Mouse (Mus musculus): ENCODE data around the gene Ccdc34. TPM values are rescaled to one million over a fixed set of nuclear protein-coding genes. Genes with fewer than 3 reads are reported as not detected.
"Not testable (repeated sequence)": the region's sequence is repeated elsewhere in the genome, so short reads cannot be mapped to it uniquely, and the experiment has no call there.

Gene Ccdc34
- total RNA-seq, 2 experiments from 2014 or later: 2.5 to 3.2 TPM

DNA sequence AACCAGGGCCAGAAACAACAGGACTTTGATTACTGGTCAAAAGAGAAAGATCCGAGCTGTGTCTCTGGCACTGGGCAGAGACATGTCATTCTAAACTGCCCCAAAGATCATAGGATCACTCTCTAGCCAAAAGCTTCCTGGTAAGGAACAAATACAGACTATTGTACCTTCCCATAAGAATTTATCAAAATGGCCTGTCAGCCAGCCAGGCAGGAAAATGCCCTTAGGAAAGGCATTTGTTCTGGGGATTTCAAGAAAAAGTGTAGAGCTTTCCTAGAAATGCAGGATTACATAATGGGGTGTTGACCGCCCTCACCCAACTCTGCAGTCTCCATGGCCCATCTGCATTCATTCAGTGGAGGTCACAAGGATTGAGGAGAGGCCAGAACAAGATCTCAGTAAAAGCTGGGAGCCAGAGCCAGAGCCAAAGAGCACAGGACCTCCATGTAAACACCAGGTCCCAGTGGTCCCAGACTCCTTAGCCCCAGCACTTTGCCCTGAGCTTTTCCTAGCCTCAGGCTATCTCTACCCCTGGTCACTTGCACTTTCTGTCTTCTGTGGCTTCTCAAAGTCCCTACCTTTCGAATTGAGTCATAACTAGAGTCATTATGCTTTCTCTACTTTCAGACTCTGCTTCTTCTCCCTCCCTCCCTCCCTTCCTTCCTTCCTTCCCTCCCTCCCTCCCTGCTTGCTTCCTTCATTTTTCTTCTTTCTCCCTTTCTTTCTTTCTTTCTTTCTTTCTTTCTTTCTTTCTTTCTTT is 115.9 kb downstream of the Ccdc34 start:
- TF ChIP-seq CTCF (IDR thresholded peaks at IDR 0.05): no peak
- DNase-seq: peak; percentile 19

DNA sequence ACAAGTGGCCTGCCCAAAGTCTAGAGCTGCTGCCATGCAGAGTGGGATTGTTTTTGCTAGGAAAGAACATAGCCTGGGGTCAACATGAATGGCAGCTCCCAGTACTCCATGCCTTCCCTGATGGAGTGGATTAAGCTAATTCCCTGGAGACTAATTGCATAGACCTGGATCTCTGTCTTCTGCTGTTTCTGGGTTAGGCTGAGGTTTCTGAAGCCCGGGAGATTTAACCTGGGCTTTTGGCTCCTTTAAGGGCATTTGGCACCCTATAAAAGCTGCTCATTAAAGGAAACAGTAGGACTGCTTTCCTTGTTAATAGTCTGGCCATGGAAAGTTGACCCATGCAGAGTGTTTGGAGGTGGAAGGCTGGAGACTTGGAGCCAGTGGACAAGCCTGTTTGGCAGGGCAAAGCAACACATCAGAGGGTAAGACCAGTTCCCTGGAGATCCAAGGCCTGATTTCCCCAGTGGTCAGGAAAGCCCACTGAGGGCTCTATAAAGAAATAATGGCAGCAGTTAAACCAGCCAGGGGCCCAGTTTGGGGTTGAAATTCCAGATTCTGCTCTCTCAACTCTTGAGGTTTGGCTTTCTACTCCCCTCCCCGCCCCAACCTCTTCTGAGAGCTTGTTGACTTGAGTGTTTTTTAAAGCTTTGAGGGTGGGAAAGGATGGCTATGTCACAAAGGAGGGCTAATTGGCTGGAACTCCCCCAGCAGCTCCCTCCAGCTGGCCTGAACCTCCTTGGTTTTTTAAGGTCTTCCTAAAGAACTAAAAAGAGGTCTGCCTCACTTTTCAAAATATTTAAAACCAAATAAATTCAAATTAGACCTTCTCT is 117.4 kb downstream of the Ccdc34 start:
- no peak overlapping the region for H3K27ac ChIP-seq
- intact Hi-C loops (cut with DNase I): no loop called here
- no peak overlapping the region for H3K4me3 ChIP-seq
- no peak for TF ChIP-seq CTCF (IDR thresholded peaks at IDR 0.05)
- no peak for DNase-seq

More for the DNA sequence above, 115.9 kb downstream of the Ccdc34 start:
- intact Hi-C loops (cut with DNase I): no loop called here
- no peak overlapping the region for H3K27ac ChIP-seq
- H3K4me3 ChIP-seq: no peak overlapping the region

DNA sequence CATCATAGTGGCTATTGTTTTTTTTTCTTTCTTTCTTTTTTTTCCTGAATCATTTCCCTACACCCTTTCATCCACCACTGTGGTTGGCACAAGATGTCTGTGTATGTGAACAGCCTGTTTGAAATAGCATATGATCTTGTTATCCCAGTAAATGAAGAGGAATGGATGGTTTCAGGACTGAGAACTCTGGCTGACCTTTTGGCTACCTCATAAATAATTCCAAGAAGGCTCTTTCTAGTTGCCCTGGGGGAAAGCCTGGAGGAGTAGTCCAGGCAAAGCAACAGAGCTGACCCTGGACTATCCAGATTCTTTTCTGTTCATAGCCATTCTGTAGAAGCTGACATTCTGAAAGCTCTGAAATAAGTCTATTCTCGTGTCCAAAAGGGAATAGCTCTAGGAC is 119.7 kb downstream of the Ccdc34 start:
- intact Hi-C loops (cut with DNase I): no loop called here
- TF ChIP-seq CTCF (IDR thresholded peaks at IDR 0.05): no peak

DNA sequence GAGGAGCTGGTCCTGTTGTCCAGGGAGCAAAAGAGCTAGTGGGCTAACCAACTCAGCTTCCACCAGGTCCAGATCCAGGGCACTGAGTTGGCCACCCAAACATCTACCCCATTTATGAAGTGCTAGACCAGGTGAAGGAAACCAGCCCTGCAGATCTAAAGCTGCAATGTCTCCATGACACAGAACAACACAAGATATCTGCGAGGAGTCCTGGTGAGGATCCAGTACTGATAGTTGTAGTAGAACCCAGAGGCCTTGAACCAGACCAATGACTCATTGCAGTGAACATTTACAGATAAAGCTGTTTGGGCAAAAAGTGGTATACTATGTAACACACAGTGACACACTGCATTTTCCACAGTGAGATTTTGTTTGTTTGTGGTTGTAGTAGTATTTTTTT is 120.5 kb downstream of the Ccdc34 start:
- Histone ChIP-seq H3K4me3 (no peak overlapping the region), H3K27ac (no peak overlapping the region)
- intact Hi-C loops (cut with DNase I): no loop called here
- DNase-seq: no peak
- TF ChIP-seq CTCF (IDR thresholded peaks at IDR 0.05): no peak

More for the DNA sequence above, 119.7 kb downstream of the Ccdc34 start:
- no peak overlapping the region for H3K27ac ChIP-seq
- DNase-seq: no peak
- H3K4me3 ChIP-seq: no peak overlapping the region

DNA sequence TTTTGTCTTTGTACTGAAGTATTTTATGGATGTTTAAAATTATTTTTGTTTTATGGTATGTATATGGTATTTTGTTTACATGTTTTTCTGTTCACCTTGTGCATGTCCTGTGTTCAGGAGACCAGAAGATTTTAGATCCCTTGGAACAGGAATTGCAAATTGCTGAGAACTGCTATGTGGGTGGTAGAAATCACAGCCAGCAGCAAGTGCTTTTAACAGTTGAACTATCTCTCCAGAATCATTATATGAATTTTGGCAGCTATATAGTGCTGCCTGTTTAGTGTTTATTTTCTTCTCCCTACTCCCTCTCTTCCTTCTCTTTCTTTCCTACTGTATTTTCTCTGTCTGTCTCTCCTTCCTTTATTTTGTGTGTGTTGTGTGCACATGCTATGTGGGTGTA is 130.4 kb downstream of the Ccdc34 start:
- DNase-seq; H3K4me3 ChIP-seq; intact Hi-C loops (cut with DNase I); H3K27ac ChIP-seq: not testable (repeated sequence)

GRCm38 (mm10) chr2:110149246-110149645 is 131.6 kb downstream of the Ccdc34 start:
- intact Hi-C loops (cut with DNase I): no loop called here
- H3K4me3 ChIP-seq: no peak overlapping the region
- no peak for TF ChIP-seq CTCF (IDR thresholded peaks at IDR 0.05)
- no peak overlapping the region for H3K27ac ChIP-seq
- DNase-seq: no peak

DNA sequence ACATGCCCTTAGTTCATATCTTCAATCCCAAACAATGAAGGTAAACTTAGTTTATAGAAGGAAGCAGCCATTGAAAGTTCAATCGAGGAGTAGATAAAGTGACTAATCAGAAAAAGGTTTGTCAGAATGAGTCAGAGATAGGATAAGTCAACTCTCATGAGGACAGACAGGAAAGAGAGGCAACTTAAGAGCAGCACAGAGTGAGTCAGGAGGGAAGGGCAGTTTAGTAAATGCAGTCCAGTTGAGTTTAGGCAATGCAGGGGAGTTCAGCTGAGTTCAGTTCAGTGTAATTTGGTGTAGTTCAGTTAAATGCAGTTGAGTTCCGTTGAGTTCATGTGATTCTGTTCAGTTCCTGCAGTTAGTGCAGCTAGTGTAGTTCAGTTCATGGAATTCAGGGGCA is 138.7 kb downstream of the Ccdc34 start:
- intact Hi-C loops (cut with DNase I): no loop called here
- no peak for TF ChIP-seq CTCF (IDR thresholded peaks at IDR 0.05)
- H3K27ac ChIP-seq: no peak overlapping the region
- DNase-seq: no peak
- no peak overlapping the region for H3K4me3 ChIP-seq

GRCm38 (mm10) chr2:110165003-110165402 is 147.4 kb downstream of the Ccdc34 start:
- no peak for TF ChIP-seq CTCF (IDR thresholded peaks at IDR 0.05)
- no peak for DNase-seq
- Histone ChIP-seq H3K4me3 (no peak overlapping the region), H3K27ac (no peak overlapping the region)
- intact Hi-C loops (cut with DNase I): no loop called here

- intact Hi-C loops (cut with DNase I): no loop called here
- DNase-seq: no peak
- TF ChIP-seq CTCF (IDR thresholded peaks at IDR 0.05): no peak
- Histone ChIP-seq H3K27ac (no peak overlapping the region), H3K4me3 (no peak overlapping the region)
Measured at GRCm38 (mm10) chr2:110167694-110168093, 150.1 kb downstream of the Ccdc34 start.

DNA sequence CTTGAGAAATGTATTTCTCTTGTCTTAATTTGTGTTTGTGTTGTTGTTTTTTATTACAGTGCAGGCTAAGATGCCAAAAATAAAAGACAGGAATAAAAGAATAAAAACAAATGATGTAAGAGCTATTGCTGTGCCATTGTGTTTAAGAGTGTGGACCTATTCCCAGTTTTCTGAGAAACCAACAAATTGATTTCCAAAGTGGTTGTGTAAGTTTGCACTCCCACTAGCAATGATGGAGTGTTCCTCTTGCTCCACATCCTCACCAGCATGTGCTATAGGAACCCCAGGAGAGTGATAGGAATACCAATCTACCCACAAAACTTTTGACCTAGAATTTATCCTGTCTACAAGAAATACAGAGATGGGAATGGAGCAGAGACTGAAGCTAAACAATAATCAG is 150.7 kb downstream of the Ccdc34 start:
- DNase-seq: no peak
- Histone ChIP-seq H3K4me3 (no peak overlapping the region), H3K27ac (no peak overlapping the region)
- no peak for TF ChIP-seq CTCF (IDR thresholded peaks at IDR 0.05)
- intact Hi-C loops (cut with DNase I): no loop called here

- DNase-seq: peak; percentile 58
- TF ChIP-seq CTCF (IDR thresholded peaks at IDR 0.05): no peak
- no peak overlapping the region for H3K27ac ChIP-seq
- H3K4me3 ChIP-seq: no peak overlapping the region
- intact Hi-C loops (cut with DNase I): no loop called here
Measured at GRCm38 (mm10) chr2:110172456-110172855, 154.8 kb downstream of the Ccdc34 start.

GRCm38 (mm10) chr2:110173818-110174247 is 156.2 kb downstream of the Ccdc34 start:
- intact Hi-C loops (cut with DNase I): no loop called here
- H3K27ac ChIP-seq: no peak overlapping the region
- no peak for DNase-seq
- H3K4me3 ChIP-seq: no peak overlapping the region
- TF ChIP-seq CTCF (IDR thresholded peaks at IDR 0.05): no peak

GRCm38 (mm10) chr2:110176761-110177400 is 159.3 kb downstream of the Ccdc34 start:
- no peak for DNase-seq
- peak overlapping the region; percentile 29 for H3K27ac ChIP-seq
- no peak for TF ChIP-seq CTCF (IDR thresholded peaks at IDR 0.05)
- intact Hi-C loops (cut with DNase I): no loop called here
- H3K4me3 ChIP-seq: no peak overlapping the region

Data from gastrocnemius, adult 2 months (tissue).